Mouse (Mus musculus) ES-E14 (cell line): ENCODE results near the gene Fank1. TPM values are rescaled to one million over a fixed set of nuclear protein-coding genes. Genes with fewer than 3 reads are reported as not detected.

Experiments used
- DNase-seq: peaks from one replicate; pipeline ENCODE4 v3.0.0-alpha.2; 2013; ENCODE audit warnings: low read depth, low spot score
- H3K27ac ChIP-seq: 2 replicates; pipeline ENCODE4 v1.5.1; 2012; ENCODE audit warnings: low read depth, mild to moderate bottlenecking, low read length, moderate library complexity, mixed read lengths; ENCODE audit not compliant: poor library complexity, insufficient read depth, severe bottlenecking
- H3K36me3 ChIP-seq: 2 replicates; pipeline ENCODE4 v1.6.1; 2012; ENCODE audit warnings: mild to moderate bottlenecking, low read length, moderate library complexity, mixed read lengths; ENCODE audit not compliant: control insufficient read depth, poor library complexity, insufficient read depth, severe bottlenecking
- H3K4me1 ChIP-seq, 2 experiments: fragments of 150-350 bp in 1 of 2; sonication (generic) in 1 of 2; 2 replicates each; pipeline ENCODE4 v1.6.1; 2012; ENCODE audit warnings: low read length in 2 of 2, mild to moderate bottlenecking in 1 of 2, mixed read lengths in 1 of 2; ENCODE audit not compliant: control insufficient read depth in 2 of 2, insufficient read depth in 2 of 2, poor library complexity in 1 of 2
- H3K4me3 ChIP-seq, 2 experiments: fragments of 150-350 bp in 1 of 2; sonication (generic) in 1 of 2; 2 replicates each; pipeline ENCODE4 v1.5.1; 2012; ENCODE audit warnings: low read length in 2 of 2, low read depth in 1 of 2, mild to moderate bottlenecking in 1 of 2, mixed read lengths in 1 of 2; ENCODE audit not compliant: insufficient read depth in 1 of 2, poor library complexity in 1 of 2, severe bottlenecking in 1 of 2
- H3K9ac ChIP-seq: 2 replicates; pipeline ENCODE4 v1.6.1; 2012; ENCODE audit warnings: low read depth, mild to moderate bottlenecking, low read length, mixed read lengths; ENCODE audit not compliant: poor library complexity, insufficient read depth, severe bottlenecking
- H3K9me3 ChIP-seq: fragments of 150-350 bp; sonication (generic); 2 replicates; pipeline ENCODE4 v1.6.1; 2012; ENCODE audit warnings: low read depth, mild to moderate bottlenecking, low read length; ENCODE audit not compliant: control insufficient read depth, insufficient read depth
- CHD2 ChIP-seq: IDR thresholded peaks from 2 replicates; pipeline ENCODE4 v1.6.1; 2014; ENCODE audit warnings: mild to moderate bottlenecking, low read depth, low read length, inconsistent platforms
- HCFC1 ChIP-seq: IDR thresholded peaks from 2 replicates; pipeline ENCODE4 v1.6.1; 2012; ENCODE audit warnings: low read length, inconsistent platforms, borderline replicate concordance; ENCODE audit not compliant: insufficient read depth
- MAFK ChIP-seq: IDR thresholded peaks from 2 replicates; pipeline ENCODE4 v1.6.1; 2014; ENCODE audit warnings: mild to moderate bottlenecking, low read depth, low read length, inconsistent platforms; ENCODE audit not compliant: insufficient read depth
- ZC3H11A ChIP-seq: IDR thresholded peaks from 2 replicates; pipeline ENCODE4 v1.6.1; 2012; ENCODE audit warnings: low read depth, mild to moderate bottlenecking, inconsistent platforms, low read length, borderline replicate concordance
- ZNF384 ChIP-seq: IDR thresholded peaks from 2 replicates; pipeline ENCODE4 v1.6.1; 2012; ENCODE audit warnings: low read depth, low read length, inconsistent platforms
- in situ Hi-C, 2 experiments: fragments of 600-800 bp; cut with MboI; formaldehyde crosslinking; loops; one replicate each; pipeline ENCODE4 v1.15.1; 2025; ENCODE audit warnings: low sequenced_read_pairs in 2 of 2, inconsistent platforms in 1 of 2; ENCODE audit not compliant: unreplicated experiment in 2 of 2
- total RNA-seq: library from RNA; depleted of rRNA; stranded (reverse); fragments of 300-350 nt; gene quantifications from 2 replicates; pipeline ENCODE4 v1.2.3, GENCODE M21; 2012; rRNA removed

Fank1 gene
- total RNA-seq, result 0.21 and 0.62 TPM in 2 replicates

DNA sequence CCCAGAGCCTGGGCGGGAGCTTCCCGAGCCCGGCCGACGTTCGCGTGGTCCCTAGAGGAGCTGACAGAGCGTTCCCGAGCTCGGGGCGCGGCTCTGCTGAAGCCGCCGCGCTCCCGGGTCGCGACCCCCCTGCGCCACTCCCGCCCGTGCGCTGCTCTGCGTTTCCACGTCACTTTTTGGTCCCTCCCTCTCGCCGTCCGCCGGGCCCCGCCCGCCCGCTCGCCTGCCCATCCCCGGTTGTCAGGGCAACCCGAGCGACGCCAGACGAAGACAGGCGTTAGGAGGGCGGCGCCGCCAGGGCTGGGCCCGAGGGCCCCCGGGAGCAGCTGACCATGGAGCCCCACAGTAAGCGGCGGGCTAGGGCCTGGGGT is at the start of gene Fank1:
Gene Fank1, plus strand, starts transcription at position 236 of the 371 bp plus-strand sequence.
- TF ChIP-seq CHD2, result no peak
- no peak for TF ChIP-seq HCFC1
- no peak for TF ChIP-seq MAFK
- no peak for TF ChIP-seq ZC3H11A
- no peak for TF ChIP-seq ZNF384
- 0 out of 4 replicates have a peak, but pooled peaks cover 2 to 3% of the 10 kb centered on the region in 2 experiments for H3K4me1 ChIP-seq
- in situ Hi-C loops, result no loop called here
- DNase-seq, result peak; percentile 77
- no peaks in the 10 kb centered on the region for H3K36me3 ChIP-seq
- H3K4me3 ChIP-seq, result peak within 1 kb of the TSS; percentile 87 to 92
- H3K27ac ChIP-seq, result no peak within 1 kb of the TSS
- peak within 1 kb of the TSS; percentile 86 for H3K9ac ChIP-seq
- no peaks in the 10 kb centered on the region for H3K9me3 ChIP-seq

DNA sequence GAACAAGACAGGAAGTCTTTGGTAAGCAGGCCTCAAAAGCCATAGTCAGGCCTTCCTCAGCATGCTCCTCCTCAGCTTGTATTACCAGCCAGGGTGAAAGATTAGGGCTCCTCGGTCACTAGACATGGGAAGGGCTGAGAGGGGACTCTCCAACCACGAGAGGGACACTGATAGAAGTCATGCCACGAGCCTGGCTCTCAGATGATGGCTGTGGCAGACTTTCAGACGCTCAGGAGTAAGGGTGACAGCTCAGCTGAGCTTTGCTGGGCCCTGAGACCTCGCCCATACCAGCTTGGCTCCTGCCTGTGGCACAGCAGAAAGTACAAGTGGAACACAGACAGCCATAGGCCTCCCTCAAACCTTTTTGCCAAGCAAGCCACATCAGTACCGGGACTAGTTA is 49.6 kb upstream of the Fank1 start:
- H3K9ac ChIP-seq, result no peak overlapping the region; the same call in 1 of the 2 replicates
- in situ Hi-C loops, result no loop called here
- DNase-seq, result no peak
- H3K36me3 ChIP-seq, result peaks cover 33% of the 10 kb centered on the region
- H3K4me3 ChIP-seq, result no peak overlapping the region
- no peak for TF ChIP-seq CHD2
- TF ChIP-seq ZNF384, result no peak
- TF ChIP-seq ZC3H11A, result no peak
- TF ChIP-seq HCFC1, result no peak
- no peak for TF ChIP-seq MAFK
- H3K4me1 ChIP-seq, result no peaks in the 10 kb centered on the region
- H3K9me3 ChIP-seq, result no peaks in the 10 kb centered on the region
- peak overlapping the region; percentile 18; the same call in 1 of the 2 replicates for H3K27ac ChIP-seq

DNA sequence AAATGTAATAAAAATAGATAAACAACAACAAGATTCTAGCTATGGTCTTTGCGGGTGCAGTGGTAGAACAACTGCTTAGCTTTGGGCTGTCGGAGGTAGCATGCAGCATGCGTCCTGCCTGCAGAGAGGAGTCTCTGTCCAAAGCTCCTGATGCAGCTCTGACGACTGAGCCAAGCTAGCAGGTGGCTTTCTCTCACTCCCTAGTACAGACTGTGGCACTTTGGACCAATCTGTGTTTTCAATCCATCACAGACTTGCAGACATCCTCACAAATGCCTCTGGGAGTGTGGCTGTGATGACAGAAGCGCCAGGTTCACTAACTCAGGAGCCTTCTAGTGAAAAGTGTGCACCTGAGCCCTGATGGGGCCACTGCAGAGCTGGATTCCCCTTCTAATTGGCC is 47.3 kb upstream of the Fank1 start:
- Histone ChIP-seq H3K9me3 (no peaks in the 10 kb centered on the region), H3K4me3 (no peak overlapping the region), H3K36me3 (peaks cover 30% of the 10 kb centered on the region), H3K4me1 (no peaks in the 10 kb centered on the region), H3K27ac (no peak overlapping the region), H3K9ac (no peak overlapping the region)
- TF ChIP-seq CHD2, result no peak
- no peak for TF ChIP-seq ZC3H11A
- TF ChIP-seq ZNF384, result no peak
- TF ChIP-seq HCFC1, result no peak
- no peak for DNase-seq
- in situ Hi-C loops, result no loop called here

DNA sequence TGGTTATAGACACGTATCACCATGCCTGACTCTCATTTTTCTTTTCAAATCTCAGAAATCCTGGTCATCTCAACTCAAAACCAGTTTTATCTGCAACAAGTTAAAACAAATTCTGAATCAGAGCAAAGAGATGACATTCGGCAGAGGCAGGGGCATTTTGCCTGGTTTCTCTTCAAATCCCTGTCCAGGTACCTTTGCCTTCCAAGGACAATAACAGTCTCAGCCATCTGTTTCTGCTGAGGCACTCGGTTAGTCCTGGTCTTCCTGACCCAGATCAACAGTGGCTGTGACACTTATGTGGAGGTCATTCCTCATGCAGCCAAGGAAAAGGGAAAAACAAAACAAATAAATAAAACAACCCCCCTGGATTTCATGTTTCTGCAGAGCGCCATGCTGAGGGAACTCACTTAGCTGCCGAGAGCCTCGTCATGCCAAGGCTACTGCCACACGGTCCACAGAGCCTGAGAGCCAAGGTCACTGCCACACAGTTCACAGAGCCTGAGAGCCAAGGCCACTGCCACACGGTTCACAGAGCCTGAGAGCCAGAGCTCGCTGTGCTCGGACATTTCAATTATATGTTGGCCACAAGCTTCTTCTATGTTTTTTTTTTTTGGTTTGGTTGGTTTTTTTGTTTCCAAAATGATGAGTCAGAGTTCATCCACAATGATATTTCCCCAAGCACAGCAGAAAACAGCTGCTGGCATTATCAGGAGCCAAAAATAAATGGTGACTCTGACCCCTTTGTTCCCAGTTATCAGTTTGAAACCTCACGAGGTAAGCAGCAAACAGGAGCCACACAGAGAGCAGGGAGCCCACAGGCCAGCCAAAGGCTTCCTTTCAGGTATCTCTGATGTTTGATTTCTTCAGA is 46.1 kb upstream of the Fank1 start:
- TF ChIP-seq ZNF384, result no peak
- no peak for TF ChIP-seq HCFC1
- TF ChIP-seq ZC3H11A, result no peak
- no peak for TF ChIP-seq CHD2
- no peak for TF ChIP-seq MAFK
- Histone ChIP-seq H3K4me3 (no peak overlapping the region), H3K27ac (no peak overlapping the region), H3K4me1 (no peaks in the 10 kb centered on the region), H3K36me3 (peaks cover 25% of the 10 kb centered on the region), H3K9ac (no peak overlapping the region), H3K9me3 (no peaks in the 10 kb centered on the region)
- in situ Hi-C loops, result no loop called here
- no peak for DNase-seq
